Mouse (Mus musculus): ENCODE data around the gene Cry2. TPM values are rescaled to one million over a fixed set of nuclear protein-coding genes. Genes with fewer than 3 reads are reported as not detected.

Gene Cry2
- polyA plus RNA-seq, 1 experiment from 2014 or later, result 23.4 TPM

DNA sequence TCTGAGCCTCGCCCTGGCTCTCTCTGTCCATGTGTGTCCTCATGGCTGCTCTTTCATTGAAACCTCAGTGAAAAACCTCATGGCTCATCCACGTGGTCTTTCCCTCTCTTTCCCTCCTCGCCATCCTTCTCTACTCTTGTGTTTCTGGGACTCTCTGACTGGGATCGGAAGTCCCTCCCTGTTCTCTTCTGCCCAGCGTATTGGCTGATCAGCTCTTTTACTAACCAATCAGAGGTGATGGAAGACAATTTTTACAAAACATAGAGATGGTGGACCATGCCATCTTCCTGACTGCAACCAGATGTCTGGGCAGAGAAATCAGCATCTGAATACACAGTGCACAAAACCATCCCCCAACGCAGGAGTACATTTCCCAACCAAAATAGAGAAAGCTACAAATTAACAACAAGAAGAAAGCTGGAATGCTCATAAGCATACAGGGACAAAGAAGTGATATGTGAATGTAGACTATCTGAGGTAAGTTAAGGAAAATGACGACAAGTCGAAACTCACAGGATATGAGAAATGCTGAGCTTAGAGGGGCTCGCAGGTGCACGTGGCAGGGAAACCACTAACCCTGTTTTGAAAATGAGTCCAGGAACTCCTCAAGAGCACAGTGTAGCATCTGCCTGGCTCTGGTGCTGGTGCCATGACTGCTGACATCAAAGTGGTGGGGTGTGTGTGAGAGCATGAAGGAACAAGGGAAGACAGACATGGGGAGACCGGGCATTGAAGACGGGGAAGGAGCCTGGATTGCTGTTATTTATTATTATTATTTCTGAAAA, 38.2 kb upstream of the Cry2 start:
- WGBS, result 79% methylated on average over 12 of the region's 12 CpGs
- no peak for ATAC-seq (ENCODE audit: insufficient read depth, low FRiP score)
- no peaks in the 10 kb centered on the region for H3K4me1 ChIP-seq (ENCODE audit: control insufficient read depth, insufficient read depth, low read length)
- no peaks in the 10 kb centered on the region for H3K27me3 ChIP-seq (ENCODE audit: control insufficient read depth, insufficient read depth, low read length)
- no peaks in the 10 kb centered on the region for H3K9me3 ChIP-seq (replicated peaks; ENCODE audit: control insufficient read depth, low read length)
- no peak overlapping the region for H3K9ac ChIP-seq (ENCODE audit: low read length)
- no peak overlapping the region for H3K27ac ChIP-seq (ENCODE audit: low read length)
- no peaks in the 10 kb centered on the region for H3K36me3 ChIP-seq (ENCODE audit: control insufficient read depth, insufficient read depth, low read length)
- no peak overlapping the region for H3K4me2 ChIP-seq (ENCODE audit: low read depth, low read length)
- H3K4me3 ChIP-seq (replicated peaks; ENCODE audit: low read length), result no peak overlapping the region

DNA sequence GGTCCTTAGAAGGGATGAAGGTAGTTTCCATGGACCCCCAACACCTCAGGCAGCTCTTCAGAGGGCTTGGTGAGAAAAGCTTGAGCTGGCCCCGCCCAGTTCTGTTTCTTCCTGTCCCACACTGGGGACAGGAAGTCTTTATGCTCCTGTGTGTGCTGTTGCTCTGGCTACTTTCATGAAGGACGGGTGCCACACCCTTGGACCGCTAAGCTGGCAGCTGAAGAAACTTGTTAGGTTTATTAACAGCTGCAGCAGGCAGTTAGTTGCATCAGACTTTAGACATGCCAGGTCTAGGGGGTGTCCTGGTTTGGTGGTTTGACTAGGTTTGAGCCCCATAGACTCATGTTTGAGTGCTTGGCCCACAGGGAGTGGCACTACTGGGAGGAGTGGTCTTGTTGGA, 30.8 kb upstream of the Cry2 start:
- Histone ChIP-seq H3K4me1 (ENCODE audit: control insufficient read depth, insufficient read depth, low read length) (0 out of 2 replicates have a peak, but pooled peaks cover 4% of the 10 kb centered on the region), H3K9ac (ENCODE audit: low read length) (no peak overlapping the region), H3K36me3 (ENCODE audit: control insufficient read depth, insufficient read depth, low read length) (no peaks in the 10 kb centered on the region), H3K27me3 (ENCODE audit: control insufficient read depth, insufficient read depth, low read length) (peaks cover 11% of the 10 kb centered on the region), H3K4me2 (ENCODE audit: low read depth, low read length) (no peak overlapping the region), H3K27ac (ENCODE audit: low read length) (no peak overlapping the region), H3K9me3 (replicated peaks; ENCODE audit: control insufficient read depth, low read length) (no peaks in the 10 kb centered on the region), H3K4me3 (replicated peaks; ENCODE audit: low read length) (no peak overlapping the region)
- WGBS, result 56% methylated on average over 3 of the region's 3 CpGs
- ATAC-seq (ENCODE audit: insufficient read depth, low FRiP score), result no peak

DNA sequence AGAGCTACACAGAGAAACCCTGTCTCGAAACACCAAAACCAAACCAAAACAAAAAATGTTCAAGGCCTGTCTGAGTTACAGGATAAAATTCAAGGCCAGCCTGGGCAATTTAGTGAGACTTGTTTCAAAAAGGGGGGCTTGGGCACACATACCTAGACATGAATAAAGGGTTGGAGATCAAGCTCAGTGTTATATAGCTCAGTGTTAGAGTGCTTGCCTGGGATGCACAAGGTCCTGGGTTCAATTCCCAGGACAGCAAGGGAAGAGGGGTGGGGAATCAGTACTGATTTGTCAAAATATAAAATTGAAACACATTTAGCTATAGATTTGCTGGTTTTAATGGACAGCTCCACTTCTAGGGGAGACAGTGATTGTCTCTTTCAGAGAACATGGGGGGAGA, 27.4 kb upstream of the Cry2 start:
- Histone ChIP-seq H3K27ac (ENCODE audit: low read length) (no peak overlapping the region), H3K4me1 (ENCODE audit: control insufficient read depth, insufficient read depth, low read length) (peaks cover 28% of the 10 kb centered on the region), H3K4me3 (replicated peaks; ENCODE audit: low read length) (no peak overlapping the region), H3K9me3 (replicated peaks; ENCODE audit: control insufficient read depth, low read length) (no peaks in the 10 kb centered on the region), H3K36me3 (ENCODE audit: control insufficient read depth, insufficient read depth, low read length) (no peaks in the 10 kb centered on the region), H3K4me2 (ENCODE audit: low read depth, low read length) (no peak overlapping the region), H3K27me3 (ENCODE audit: control insufficient read depth, insufficient read depth, low read length) (peaks cover 11% of the 10 kb centered on the region), H3K9ac (ENCODE audit: low read length) (no peak overlapping the region)
- no peak for ATAC-seq (ENCODE audit: insufficient read depth, low FRiP score)
- WGBS, result 88% methylated on average over 1 of the region's 1 CpGs

DNA sequence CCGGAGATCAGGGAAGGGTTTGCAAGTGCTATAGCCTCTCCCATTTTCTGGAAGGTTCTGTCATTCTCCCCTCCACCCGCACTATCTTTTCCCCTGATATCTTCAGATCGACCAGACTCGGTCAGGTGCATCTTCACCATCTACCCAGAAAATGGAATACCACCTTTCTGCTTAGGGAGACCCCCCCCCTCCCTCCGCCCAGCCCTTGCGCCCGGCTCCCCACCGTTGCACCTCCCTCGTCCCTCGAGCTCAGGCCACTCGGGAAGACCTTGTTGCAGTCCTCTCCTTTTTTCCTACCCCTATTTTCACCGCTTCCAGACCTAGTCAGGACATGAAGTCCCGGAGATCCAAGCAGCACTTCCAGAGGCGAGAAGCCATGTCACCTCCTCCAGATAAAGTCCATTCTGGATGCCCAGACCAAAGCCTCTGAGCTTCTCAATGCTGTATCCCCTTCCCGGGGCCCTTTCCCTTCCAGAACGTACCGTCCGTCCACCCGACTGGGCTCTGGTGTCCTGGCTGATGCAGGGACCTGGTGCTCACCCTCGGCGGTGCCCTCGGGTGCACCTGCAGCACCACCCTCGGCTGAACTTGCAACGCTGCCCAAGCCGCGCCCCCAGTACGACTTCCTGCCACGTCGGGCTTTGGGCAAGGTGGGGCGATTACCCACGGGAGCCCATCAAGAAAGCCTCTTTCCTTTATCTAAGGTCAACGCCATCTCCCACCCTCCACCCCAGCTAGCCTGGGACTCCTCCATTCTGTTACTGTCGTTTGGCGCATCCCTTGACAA, 26.3 kb upstream of the Cry2 start, which contains the start of gene Slc35c1:
Slc35c1 (minus strand) TSS at position 618 of the 787 bp plus-strand sequence.
- peak within 1 kb of the TSS; percentile 56 for H3K27ac ChIP-seq (ENCODE audit: low read length)
- H3K4me3 ChIP-seq (replicated peaks; ENCODE audit: low read length), result peak within 1 kb of the TSS; percentile 69
- WGBS, result 2% methylated on average over 34 of the region's 34 CpGs
- H3K27me3 ChIP-seq (ENCODE audit: control insufficient read depth, insufficient read depth, low read length), result peaks cover 11% of the 10 kb centered on the region
- peak; percentile 27; the same call in 1 of the 2 replicates for ATAC-seq (ENCODE audit: insufficient read depth, low FRiP score)
- H3K4me2 ChIP-seq (ENCODE audit: low read depth, low read length), result peak within 1 kb of the TSS; percentile 69
- H3K9ac ChIP-seq (ENCODE audit: low read length), result peak within 1 kb of the TSS; percentile 77
- H3K36me3 ChIP-seq (ENCODE audit: control insufficient read depth, insufficient read depth, low read length), result no peaks in the 10 kb centered on the region
- H3K4me1 ChIP-seq (ENCODE audit: control insufficient read depth, insufficient read depth, low read length), result peaks cover 28% of the 10 kb centered on the region
- H3K9me3 ChIP-seq (replicated peaks; ENCODE audit: control insufficient read depth, low read length), result no peaks in the 10 kb centered on the region

DNA sequence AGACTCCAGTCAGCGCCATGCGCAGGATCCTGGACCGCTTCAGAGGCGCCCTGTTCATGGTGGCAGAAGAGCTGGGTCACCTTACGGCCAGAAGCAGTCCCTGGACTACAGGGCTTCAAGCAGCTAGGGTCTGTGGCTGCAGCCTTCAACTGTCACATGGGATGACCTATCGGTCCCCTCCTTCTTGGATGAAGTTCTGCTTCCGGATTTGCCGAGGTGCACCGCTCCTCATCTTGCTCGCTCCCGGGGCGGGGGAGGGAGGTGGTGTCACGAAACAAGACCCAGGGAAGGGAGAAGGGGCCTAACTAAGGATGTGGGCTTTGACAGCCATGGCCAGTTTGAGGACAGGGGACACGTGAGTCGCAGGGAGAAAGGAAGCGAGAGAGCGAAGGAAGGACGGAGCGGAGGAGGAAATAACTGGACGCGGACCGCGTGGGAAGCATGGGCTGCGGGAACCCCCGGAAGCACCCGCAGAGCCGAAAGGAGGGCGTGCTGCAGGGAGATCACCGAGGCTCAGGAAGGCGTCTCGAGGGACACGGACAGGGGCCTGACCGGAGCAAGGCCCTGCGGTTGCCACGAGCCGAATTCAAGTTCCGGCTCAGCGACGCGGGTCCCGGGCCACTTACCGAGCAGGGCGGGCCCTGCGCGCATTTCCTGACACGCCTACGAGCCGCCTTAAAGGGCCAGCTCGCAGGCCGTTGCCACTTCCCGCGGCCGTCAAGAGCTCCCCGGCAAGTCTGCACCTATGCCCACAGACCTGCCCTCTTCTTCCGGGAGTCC, 25.5 kb upstream of the Cry2 start:
- Histone ChIP-seq H3K4me2 (ENCODE audit: low read depth, low read length) (peak overlapping the region; percentile 69), H3K9ac (ENCODE audit: low read length) (peak overlapping the region; percentile 77), H3K4me3 (replicated peaks; ENCODE audit: low read length) (peak overlapping the region; percentile 69), H3K27ac (ENCODE audit: low read length) (peak overlapping the region; percentile 56), H3K9me3 (replicated peaks; ENCODE audit: control insufficient read depth, low read length) (no peaks in the 10 kb centered on the region), H3K36me3 (ENCODE audit: control insufficient read depth, insufficient read depth, low read length) (no peaks in the 10 kb centered on the region), H3K27me3 (ENCODE audit: control insufficient read depth, insufficient read depth, low read length) (peaks cover 11% of the 10 kb centered on the region), H3K4me1 (ENCODE audit: control insufficient read depth, insufficient read depth, low read length) (peaks cover 28% of the 10 kb centered on the region)
- ATAC-seq (ENCODE audit: insufficient read depth, low FRiP score), result peak; percentile 86
- under 1% methylated on average over 55 of the region's 55 CpGs for WGBS

DNA sequence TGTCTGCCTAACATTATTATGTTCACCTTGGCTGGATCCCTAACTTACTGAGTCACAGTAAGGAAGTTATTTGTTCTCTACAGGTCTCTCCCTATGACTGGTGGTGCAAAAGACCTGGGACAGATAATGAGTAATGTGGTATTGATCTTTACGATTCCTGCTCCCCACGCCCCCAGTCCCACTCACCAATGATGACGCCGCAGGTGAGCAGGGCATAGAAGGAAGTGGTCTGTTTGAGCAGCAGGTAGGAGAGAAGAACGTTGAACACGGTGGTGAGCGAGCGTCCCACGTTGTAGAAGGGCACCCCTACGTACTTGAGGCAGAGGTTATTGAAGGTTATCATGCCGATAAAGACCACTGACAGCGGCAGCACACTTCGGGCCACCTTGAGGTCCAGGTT, 24.6 kb upstream of the Cry2 start:
- peak overlapping the region; percentile 69 for H3K4me2 ChIP-seq (ENCODE audit: low read depth, low read length)
- WGBS, result 49% methylated on average over 13 of the region's 13 CpGs
- peaks cover 28% of the 10 kb centered on the region for H3K4me1 ChIP-seq (ENCODE audit: control insufficient read depth, insufficient read depth, low read length)
- ATAC-seq (ENCODE audit: insufficient read depth, low FRiP score), result no peak
- no peak overlapping the region for H3K27ac ChIP-seq (ENCODE audit: low read length)
- H3K9me3 ChIP-seq (replicated peaks; ENCODE audit: control insufficient read depth, low read length), result no peaks in the 10 kb centered on the region
- peaks cover 11% of the 10 kb centered on the region for H3K27me3 ChIP-seq (ENCODE audit: control insufficient read depth, insufficient read depth, low read length)
- peak overlapping the region; percentile 77 for H3K9ac ChIP-seq (ENCODE audit: low read length)
- peak overlapping the region; percentile 69 for H3K4me3 ChIP-seq (replicated peaks; ENCODE audit: low read length)
- no peaks in the 10 kb centered on the region for H3K36me3 ChIP-seq (ENCODE audit: control insufficient read depth, insufficient read depth, low read length)

DNA sequence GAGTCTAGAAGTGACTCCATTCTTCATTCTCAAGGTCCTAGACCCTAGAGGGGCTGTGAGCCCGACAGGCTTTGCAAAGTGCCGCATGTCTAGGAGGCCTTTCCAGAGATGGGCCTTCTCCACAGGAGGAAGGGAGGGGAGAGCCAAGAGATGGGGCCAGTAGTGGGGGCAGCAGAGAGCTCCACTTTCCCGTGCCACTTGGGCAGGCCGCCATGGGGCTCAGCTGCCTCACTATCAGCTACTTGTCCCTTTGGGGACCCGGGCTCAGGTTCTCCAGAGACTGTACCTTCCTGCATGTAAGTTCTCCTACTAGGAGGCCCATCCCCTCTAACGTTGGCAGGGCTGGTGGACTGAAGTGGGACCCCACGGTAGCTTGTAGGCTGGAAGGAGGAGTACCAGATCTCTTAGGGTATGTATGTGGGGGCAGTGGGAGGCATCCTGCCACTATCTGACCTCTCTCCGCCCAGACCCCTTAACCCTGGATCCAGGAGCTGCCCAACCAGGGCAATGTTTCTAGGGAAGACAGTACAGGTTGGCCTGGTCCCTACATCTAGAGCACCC, 23.2 kb upstream of the Cry2 start:
- H3K27ac ChIP-seq (ENCODE audit: low read length), result no peak overlapping the region
- no peaks in the 10 kb centered on the region for H3K9me3 ChIP-seq (replicated peaks; ENCODE audit: control insufficient read depth, low read length)
- H3K27me3 ChIP-seq (ENCODE audit: control insufficient read depth, insufficient read depth, low read length), result peaks cover 11% of the 10 kb centered on the region
- H3K4me3 ChIP-seq (replicated peaks; ENCODE audit: low read length), result no peak overlapping the region
- ATAC-seq (ENCODE audit: insufficient read depth, low FRiP score), result no peak
- H3K36me3 ChIP-seq (ENCODE audit: control insufficient read depth, insufficient read depth, low read length), result 0 out of 2 replicates have a peak, but pooled peaks cover 3% of the 10 kb centered on the region
- H3K9ac ChIP-seq (ENCODE audit: low read length), result peak overlapping the region; percentile 42; the same call in 1 of the 2 replicates
- peak overlapping the region; percentile 30; the same call in 1 of the 2 replicates for H3K4me2 ChIP-seq (ENCODE audit: low read depth, low read length)
- H3K4me1 ChIP-seq (ENCODE audit: control insufficient read depth, insufficient read depth, low read length), result peaks cover 28% of the 10 kb centered on the region
- WGBS, result 58% methylated on average over 8 of the region's 8 CpGs

DNA sequence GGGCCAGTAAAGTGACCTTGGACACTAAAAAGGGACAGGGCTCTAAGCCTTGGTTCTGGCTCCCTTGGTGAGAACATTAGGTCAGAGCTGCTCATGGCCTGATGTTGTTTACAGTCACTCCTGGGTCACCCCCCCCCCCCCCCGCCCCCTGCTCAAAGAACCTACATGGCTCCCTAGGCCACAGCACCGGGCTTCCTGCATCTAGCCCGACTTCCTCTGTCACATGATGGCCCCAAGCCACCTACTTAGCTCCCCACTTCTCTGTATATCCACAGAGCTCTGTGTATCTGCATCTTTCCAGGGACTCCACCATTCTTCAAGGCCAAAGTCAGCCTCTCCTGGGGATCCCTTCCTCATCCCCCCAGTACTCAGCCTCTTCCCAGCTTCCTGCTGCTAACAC, 21.9 kb upstream of the Cry2 start:
- no peak overlapping the region for H3K9ac ChIP-seq (ENCODE audit: low read length)
- WGBS, result 16% methylated on average over 2 of the region's 3 CpGs
- H3K27ac ChIP-seq (ENCODE audit: low read length), result no peak overlapping the region
- H3K36me3 ChIP-seq (ENCODE audit: control insufficient read depth, insufficient read depth, low read length), result peaks cover 3% of the 10 kb centered on the region; the same call in 1 of the 2 replicates
- no peaks in the 10 kb centered on the region for H3K9me3 ChIP-seq (replicated peaks; ENCODE audit: control insufficient read depth, low read length)
- peaks cover 28% of the 10 kb centered on the region for H3K4me1 ChIP-seq (ENCODE audit: control insufficient read depth, insufficient read depth, low read length)
- no peak overlapping the region for H3K4me2 ChIP-seq (ENCODE audit: low read depth, low read length)
- H3K4me3 ChIP-seq (replicated peaks; ENCODE audit: low read length), result no peak overlapping the region
- ATAC-seq (ENCODE audit: insufficient read depth, low FRiP score), result no peak
- H3K27me3 ChIP-seq (ENCODE audit: control insufficient read depth, insufficient read depth, low read length), result peaks cover 4% of the 10 kb centered on the region; the same call in 1 of the 2 replicates
